ENCODE assay signal across 8 mouse cellular contexts in genomic region chr5:31526354-31527116, GRCm38 (mm10). TPM values are rescaled to one million over a fixed set of nuclear protein-coding genes. Genes with fewer than 3 reads are reported as not detected.
DNase-seq lines count a peak whose midpoint lies in the region; ATAC-seq lines count a peak whose summit lies in the region.

Gene Slc4a1ap (plus strand): TSS chr5:31526995.

- H3K79me2 ChIP-seq in macrophage (ENCODE audit: inconsistent target), result peaks cover 51% of the 10 kb centered on the region

- peaks cover 27% of the 10 kb centered on the region for H3K4me1 ChIP-seq in hindbrain, embryonic 16.5 days (ENCODE audit: control insufficient read depth, insufficient read depth, low read depth, low read length)

- H3K27ac ChIP-seq in hindbrain, embryonic 16.5 days (ENCODE audit: low read depth, low read length), result peak within 1 kb of the TSS; percentile 90
- peak within 1 kb of the TSS; percentile 77 for H3K27ac ChIP-seq in macrophage

- peak within 1 kb of the TSS; percentile 88 for H3K4me3 ChIP-seq in hindbrain, embryonic 16.5 days (ENCODE audit: low read length)
- peak within 1 kb of the TSS; percentile 88 for H3K4me3 ChIP-seq in macrophage (ENCODE audit: inconsistent target)

- H3K9me3 ChIP-seq in hindbrain, embryonic 16.5 days (ENCODE audit: control insufficient read depth, low read length), result no peaks in the 10 kb centered on the region

- ATAC-seq in hindbrain, embryonic 16.5 days, result peak; percentile 96

- no peaks in the 10 kb centered on the region for H3K27me3 ChIP-seq in hindbrain, embryonic 16.5 days (replicated peaks; ENCODE audit: control insufficient read depth, insufficient read depth, low read length)

- H3K4me2 ChIP-seq in hindbrain, embryonic 16.5 days (ENCODE audit: low read length), result peak within 1 kb of the TSS; percentile 88

- 1% methylated on average over 28 of the region's 28 CpGs for WGBS in hindbrain, embryonic 16.5 days
- WGBS in macrophage (ENCODE audit: missing documents), result 3% methylated on average over 28 of the region's 28 CpGs

- peak within 1 kb of the TSS; percentile 86 for H3K9ac ChIP-seq in hindbrain, embryonic 16.5 days (ENCODE audit: low read depth, low read length)

- peak; percentile 65 for DNase-seq in WW6 (ENCODE audit: low read depth, low spot score)
- DNase-seq in cerebellum, postnatal 4 days (ENCODE audit: low spot score in 2 of 2), result peak; percentile 50 to 83
- peak; percentile 82 for DNase-seq in gastrocnemius, adult 18-20 months (ENCODE audit: low spot score)
- peak; percentile 63 to 72 for DNase-seq in left cerebral cortex, adult 18-20 months (ENCODE audit: low spot score in 2 of 2)
- peak; percentile 71 for DNase-seq in right cerebral cortex, adult 18-20 months
- peak; percentile 38 for DNase-seq in urinary bladder, postnatal 10 days (ENCODE audit: low spot score)

- H3K36me3 ChIP-seq in hindbrain, embryonic 16.5 days (ENCODE audit: control insufficient read depth, insufficient read depth, low read length), result peaks cover 12% of the 10 kb centered on the region; the same call in 1 of the 2 replicates
- H3K36me3 ChIP-seq in macrophage (ENCODE audit: inconsistent target), result peaks cover 29% of the 10 kb centered on the region

RNA-seq across cellular contexts. Expression of gene Slc4a1ap, which starts in this region (rescaled TPM):
- total RNA-seq in gastrocnemius, adult 18-20 months (2021), result 10 to 100 TPM; 21.4 to 24.2 TPM
- polyA plus RNA-seq in hindbrain, embryonic 16.5 days (2015; fragmentation: Nextera tagmentation; extraction: Ambion mirVana), result 30.3 and 34.4 TPM in 2 replicates
- total RNA-seq in left cerebral cortex, adult 18-20 months (2021), result 10 to 100 TPM; 49.6 to 49.7 TPM
- total RNA-seq in macrophage (2018; cell fraction: chromatin; rRNA removed), result 100 to 1,000 TPM in 3 of 26 experiments, 10 to 100 TPM in 23; 28.1 to 115 (median 73.0) TPM
- 10 to 100 TPM; 18.8 to 38.6 (median 29.6) TPM for total RNA-seq in macrophage (2018; cell fraction: cytosol; rRNA removed)
- total RNA-seq in macrophage (2018; cell fraction: nucleus; rRNA removed), result 10 to 100 TPM; 19.6 to 78.1 (median 37.7) TPM
- 23.0 to 36.2 TPM (median 27.3 TPM) in 3 replicates for polyA plus RNA-seq in macrophage (2018)

Comparison
In these comparisons a context has a peak if more than half of its experiments do, and no peak if none do; other contexts are left out.
1. Peak in every context shown above with its lines: DNase-seq, ATAC-seq, H3K4me3 ChIP-seq and H3K27ac ChIP-seq.